ENCODE assay signal across 7 mouse cellular contexts in genomic region chr7:127008239-127009019, GRCm38 (mm10). TPM values are rescaled to one million over a fixed set of nuclear protein-coding genes. Genes with fewer than 3 reads are reported as not detected.
DNase-seq lines count a peak whose midpoint lies in the region; ATAC-seq lines count a peak whose summit lies in the region.

No protein-coding gene starts in this region.

- H3K27me3 ChIP-seq in forebrain, embryonic 12.5 days = no peaks in the 10 kb centered on the region

- no peak overlapping the region for H3K4me3 ChIP-seq in forebrain, embryonic 12.5 days (replicated peaks)

- 77% methylated on average over 9 of the region's 9 CpGs for WGBS in forebrain, embryonic 12.5 days

- H3K4me2 ChIP-seq in forebrain, embryonic 12.5 days = no peak overlapping the region

- DNase-seq in NIH3T3 (ENCODE audit: low read depth) = peak; percentile 84
- peak; percentile 66 for DNase-seq in c-Kit-negative CD71-positive TER-119-positive erythroid progenitor cells, embryonic 14.5 days (ENCODE audit: low read depth, low spot score)
- peak; percentile 80 to 83 for DNase-seq in heart, postnatal 14 days
- peak; percentile 89 for DNase-seq in layer of hippocampus, adult 11-12 months (ENCODE audit: low spot score)
- peak; percentile 75 to 80 for DNase-seq in lung, adult 18-20 months
- peak; percentile 69 to 82 for DNase-seq in right cerebral cortex, postnatal 10 days (ENCODE audit: low spot score in 2 of 2)

- ATAC-seq in forebrain, embryonic 12.5 days (ENCODE audit: low FRiP score) = peak; percentile 68

- intact Hi-C loops in heart, postnatal 14 days (cut with DNase I) = no loop called here

- peak overlapping the region; percentile 78 for H3K27ac ChIP-seq in forebrain, embryonic 12.5 days

- peaks cover 14% of the 10 kb centered on the region for H3K36me3 ChIP-seq in forebrain, embryonic 12.5 days (replicated peaks)

- H3K9ac ChIP-seq in forebrain, embryonic 12.5 days = 0 out of 2 replicates have a peak overlapping the region, but pooled peaks have one; percentile 2

- H3K4me1 ChIP-seq in forebrain, embryonic 12.5 days = peaks cover 11% of the 10 kb centered on the region

- no peaks in the 10 kb centered on the region for H3K9me3 ChIP-seq in forebrain, embryonic 12.5 days

RNA-seq across cellular contexts. Expression of gene Mvp, which starts 6.0 kb away (rescaled TPM):
- polyA plus RNA-seq in forebrain, embryonic 12.5 days (2016; fragmentation: Nextera tagmentation; extraction: Ambion mirVana) = 4.2 and 4.6 TPM in 2 replicates
- 10 to 100 TPM; 44.6 to 45.9 TPM for total RNA-seq in heart, postnatal 14 days (2021)

RNA-seq across cellular contexts. Expression of gene Pagr1b, which starts 7.9 kb away (rescaled TPM):
- polyA plus RNA-seq in forebrain, embryonic 12.5 days (2016; fragmentation: Nextera tagmentation; extraction: Ambion mirVana) = 0.38 and 0.56 TPM in 2 replicates
- not detected for total RNA-seq in heart, postnatal 14 days (2021)

RNA-seq across cellular contexts. Expression of gene Pagr1a, which starts 8.7 kb away (rescaled TPM):
- 51.4 and 66.8 TPM in 2 replicates for polyA plus RNA-seq in forebrain, embryonic 12.5 days (2016; fragmentation: Nextera tagmentation; extraction: Ambion mirVana)
- 10 to 100 TPM; 15.2 to 20.6 TPM for total RNA-seq in heart, postnatal 14 days (2021)

RNA-seq across cellular contexts. Expression of gene Gm42742, which starts 12.5 kb away (rescaled TPM):
- 53.3 and 75.4 TPM in 2 replicates for polyA plus RNA-seq in forebrain, embryonic 12.5 days (2016; fragmentation: Nextera tagmentation; extraction: Ambion mirVana)
- 10 to 100 TPM; 18.0 to 19.8 TPM for total RNA-seq in heart, postnatal 14 days (2021)

RNA-seq across cellular contexts. Expression of gene Prrt2, which starts 12.6 kb away (rescaled TPM):
- 5.0 and 6.5 TPM in 2 replicates for polyA plus RNA-seq in forebrain, embryonic 12.5 days (2016; fragmentation: Nextera tagmentation; extraction: Ambion mirVana)
- 1 to 10 TPM; 1.1 to 1.2 TPM for total RNA-seq in heart, postnatal 14 days (2021)
